Mouse (Mus musculus) granulocyte monocyte progenitor cell, adult 5-6 weeks (primary cell): ENCODE results near the gene 9430097D07Rik. TPM values are rescaled to one million over a fixed set of nuclear protein-coding genes. Genes with fewer than 3 reads are reported as not detected.

Experiments
- ATAC-seq: replicated peaks from 2 replicates; pipeline ENCODE4 v1.8.0; 2016; ENCODE audit warnings: mild to moderate bottlenecking, moderate TSS enrichment, inconsistent platforms; ENCODE audit not compliant: poor library complexity, severe bottlenecking
- total RNA-seq, 2 experiments: library from RNA; stranded (forward) in 1 of 2; stranded (reverse) in 1 of 2; fragments of 200-712, 200-1000 nt in 1 of 2; fragments of >200 nt in 1 of 2; fragmentation: Nextera tagmentation in 1 of 2; gene quantifications; 2 replicates each; pipeline ENCODE4 v1.2.3; 2014 to 2017

The 9430097D07Rik gene
- total RNA-seq, 2 experiments from 2014 or later = not detected

- ATAC-seq = peak; percentile 40
Measured at GRCm38 (mm10) chr2:32536634-32537359, 38.7 kb downstream of the 9430097D07Rik start.

- no peak for ATAC-seq
Measured at GRCm38 (mm10) chr2:32536086-32536633, 39.3 kb downstream of the 9430097D07Rik start.

GRCm38 (mm10) chr2:32535501-32535991, 39.9 kb downstream of the 9430097D07Rik start:
- ATAC-seq = no peak

- peak; percentile 82 for ATAC-seq
Measured at GRCm38 (mm10) chr2:32534733-32535471, 40.6 kb downstream of the 9430097D07Rik start, which contains the start of gene Fam102a. TSS of gene Fam102a (plus strand) at chr2:32535332.

GRCm38 (mm10) chr2:32534061-32534732, 41.3 kb downstream of the 9430097D07Rik start:
- ATAC-seq = peak; percentile 19

- ATAC-seq = no peak
Measured at GRCm38 (mm10) chr2:32533163-32533562, 42.3 kb downstream of the 9430097D07Rik start.

- ATAC-seq = peak; percentile 34
Measured at GRCm38 (mm10) chr2:32530479-32530878, 45.0 kb downstream of the 9430097D07Rik start.

- no peak for ATAC-seq
Measured at GRCm38 (mm10) chr2:32528326-32528725, 47.2 kb downstream of the 9430097D07Rik start.

GRCm38 (mm10) chr2:32527468-32527966, 48.0 kb downstream of the 9430097D07Rik start:
- ATAC-seq = no peak

GRCm38 (mm10) chr2:32525816-32526215, 49.7 kb downstream of the 9430097D07Rik start:
- no peak for ATAC-seq

- ATAC-seq = no peak
Measured at GRCm38 (mm10) chr2:32524536-32525031, 50.9 kb downstream of the 9430097D07Rik start.

Other genes with a start within 250 kb of the 9430097D07Rik start
- gene Ciz1, start 223.4 kb downstream of the 9430097D07Rik start, total RNA-seq (2014; fragmentation: Nextera tagmentation) = 80.5 and 92.0 TPM in 2 replicates
- gene Ciz1, start 223.4 kb downstream of the 9430097D07Rik start, total RNA-seq (2017) = 50.8 and 52.0 TPM in 2 replicates
- gene Dnm1, start 222.3 kb downstream of the 9430097D07Rik start, total RNA-seq (2014; fragmentation: Nextera tagmentation) = 0.85 TPM in 1 of 2 replicates, not detected in the other
- not detected in 2 replicates for gene Dnm1, start 222.3 kb downstream of the 9430097D07Rik start, total RNA-seq (2017)
- 11.7 and 20.7 TPM in 2 replicates for gene 1110008P14Rik, start 193.7 kb downstream of the 9430097D07Rik start, total RNA-seq (2014; fragmentation: Nextera tagmentation)
- gene 1110008P14Rik, start 193.7 kb downstream of the 9430097D07Rik start, total RNA-seq (2017) = 5.5 and 11.2 TPM in 2 replicates
- 24.8 and 50.9 TPM in 2 replicates for gene Lcn2, start 187.4 kb downstream of the 9430097D07Rik start, total RNA-seq (2014; fragmentation: Nextera tagmentation)
- 51.1 and 62.2 TPM in 2 replicates for gene Lcn2, start 187.4 kb downstream of the 9430097D07Rik start, total RNA-seq (2017)
- gene Ptges2, start 179.8 kb downstream of the 9430097D07Rik start, total RNA-seq (2014; fragmentation: Nextera tagmentation) = 17.8 and 32.2 TPM in 2 replicates
- 15.2 and 23.4 TPM in 2 replicates for gene Ptges2, start 179.8 kb downstream of the 9430097D07Rik start, total RNA-seq (2017)
- gene Naif1, start 125.2 kb downstream of the 9430097D07Rik start, total RNA-seq (2014; fragmentation: Nextera tagmentation) = 3.7 and 4.6 TPM in 2 replicates
- 3.0 and 4.8 TPM in 2 replicates for gene Naif1, start 125.2 kb downstream of the 9430097D07Rik start, total RNA-seq (2017)
- gene Slc25a25, start 124.2 kb downstream of the 9430097D07Rik start, total RNA-seq (2014; fragmentation: Nextera tagmentation) = 7.1 and 19.9 TPM in 2 replicates
- 8.1 and 14.6 TPM in 2 replicates for gene Slc25a25, start 124.2 kb downstream of the 9430097D07Rik start, total RNA-seq (2017)
- gene Fam102a, start 40.4 kb downstream of the 9430097D07Rik start, total RNA-seq (2014; fragmentation: Nextera tagmentation) = 2.4 and 3.8 TPM in 2 replicates
- 1.3 and 1.5 TPM in 2 replicates for gene Fam102a, start 40.4 kb downstream of the 9430097D07Rik start, total RNA-seq (2017)
- gene Dpm2, start 4.8 kb downstream of the 9430097D07Rik start, total RNA-seq (2014; fragmentation: Nextera tagmentation) = 93.4 and 126 TPM in 2 replicates
- gene Dpm2, start 4.8 kb downstream of the 9430097D07Rik start, total RNA-seq (2017) = 32.8 and 33.4 TPM in 2 replicates
- gene Pip5kl1, start 887 bp downstream of the 9430097D07Rik start, total RNA-seq (2014; fragmentation: Nextera tagmentation) = 1.8 TPM in 1 of 2 replicates, not detected in the other
- gene Pip5kl1, start 887 bp downstream of the 9430097D07Rik start, total RNA-seq (2017) = not detected in 2 replicates
- 37.5 and 51.7 TPM in 2 replicates for gene St6galnac4, start 11.4 kb upstream of the 9430097D07Rik start, total RNA-seq (2014; fragmentation: Nextera tagmentation)
- 26.0 and 31.9 TPM in 2 replicates for gene St6galnac4, start 11.4 kb upstream of the 9430097D07Rik start, total RNA-seq (2017)
- 16.2 and 19.0 TPM in 2 replicates for gene St6galnac6, start 24.0 kb upstream of the 9430097D07Rik start, total RNA-seq (2014; fragmentation: Nextera tagmentation)
- gene St6galnac6, start 24.0 kb upstream of the 9430097D07Rik start, total RNA-seq (2017) = 11.3 and 14.2 TPM in 2 replicates
- 3.4 TPM in 1 of 2 replicates, not detected in the other for gene Ak1, start 46.1 kb upstream of the 9430097D07Rik start, total RNA-seq (2014; fragmentation: Nextera tagmentation)
- gene Ak1, start 46.1 kb upstream of the 9430097D07Rik start, total RNA-seq (2017) = 0.78 and 3.3 TPM in 2 replicates
- 11.0 and 28.9 TPM in 2 replicates for gene Eng, start 70.9 kb upstream of the 9430097D07Rik start, total RNA-seq (2014; fragmentation: Nextera tagmentation)
- gene Eng, start 70.9 kb upstream of the 9430097D07Rik start, total RNA-seq (2017) = 4.0 and 6.0 TPM in 2 replicates
- gene Fpgs, start 128.5 kb upstream of the 9430097D07Rik start, total RNA-seq (2014; fragmentation: Nextera tagmentation) = 24.2 and 34.0 TPM in 2 replicates
- gene Fpgs, start 128.5 kb upstream of the 9430097D07Rik start, total RNA-seq (2017) = 19.0 and 20.7 TPM in 2 replicates
- gene Cdk9, start 137.4 kb upstream of the 9430097D07Rik start, total RNA-seq (2014; fragmentation: Nextera tagmentation) = 89.5 and 102 TPM in 2 replicates
- 44.8 and 54.3 TPM in 2 replicates for gene Cdk9, start 137.4 kb upstream of the 9430097D07Rik start, total RNA-seq (2017)
- 14.3 and 17.6 TPM in 2 replicates for gene Sh2d3c, start 145.4 kb upstream of the 9430097D07Rik start, total RNA-seq (2014; fragmentation: Nextera tagmentation)
- 11.2 and 12.7 TPM in 2 replicates for gene Sh2d3c, start 145.4 kb upstream of the 9430097D07Rik start, total RNA-seq (2017)
- gene 6330409D20Rik, start 165.3 kb upstream of the 9430097D07Rik start, total RNA-seq (2014; fragmentation: Nextera tagmentation) = not detected in 2 replicates
- not detected in 2 replicates for gene 6330409D20Rik, start 165.3 kb upstream of the 9430097D07Rik start, total RNA-seq (2017)
- 15.4 and 33.4 TPM in 2 replicates for gene Tor2a, start 181.6 kb upstream of the 9430097D07Rik start, total RNA-seq (2014; fragmentation: Nextera tagmentation)
- gene Tor2a, start 181.6 kb upstream of the 9430097D07Rik start, total RNA-seq (2017) = 19.0 and 28.7 TPM in 2 replicates
- 0.15 TPM in 1 of 2 replicates, not detected in the other for gene Ttc16, start 199.9 kb upstream of the 9430097D07Rik start, total RNA-seq (2014; fragmentation: Nextera tagmentation)
- 0.09 and 0.26 TPM in 2 replicates for gene Ttc16, start 199.9 kb upstream of the 9430097D07Rik start, total RNA-seq (2017)
- 3.5 and 4.7 TPM in 2 replicates for gene Ptrh1, start 200.1 kb upstream of the 9430097D07Rik start, total RNA-seq (2014; fragmentation: Nextera tagmentation)
- 2.9 and 3.0 TPM in 2 replicates for gene Ptrh1, start 200.1 kb upstream of the 9430097D07Rik start, total RNA-seq (2017)
- not detected in 2 replicates for gene Cfap157, start 208.7 kb upstream of the 9430097D07Rik start, total RNA-seq (2014; fragmentation: Nextera tagmentation)
- not detected in 2 replicates for gene Cfap157, start 208.7 kb upstream of the 9430097D07Rik start, total RNA-seq (2017)